Mouse (Mus musculus): Measurements from ENCODE around the gene Abcc4. TPM values are rescaled to one million over a fixed set of nuclear protein-coding genes. Genes with fewer than 3 reads are reported as not detected.

The Abcc4 gene
- 3.6 and 5.2 TPM in 2 replicates for polyA plus RNA-seq (2015; fragmentation: Nextera tagmentation; extraction: Ambion mirVana)

GRCm38 (mm10) chr14:118705808-118706731, at the start of gene Abcc4:
Gene Abcc4 (minus strand): TSS chr14:118706219.

Other genes starting within 250 kb of the Abcc4 start
- 3.3 and 3.6 TPM in 2 replicates for gene Cldn10, start 81.7 kb upstream of the Abcc4 start, polyA plus RNA-seq (2015; fragmentation: Nextera tagmentation; extraction: Ambion mirVana)
- 2.9 and 3.2 TPM in 2 replicates for gene Dzip1, start 219.2 kb upstream of the Abcc4 start, polyA plus RNA-seq (2015; fragmentation: Nextera tagmentation; extraction: Ambion mirVana)
- 19.8 and 22.4 TPM in 2 replicates for gene Dnajc3, start 231.8 kb upstream of the Abcc4 start, polyA plus RNA-seq (2015; fragmentation: Nextera tagmentation; extraction: Ambion mirVana)

Measured in spleen, postnatal 0 days (tissue).